Mouse (Mus musculus): ENCODE results near the gene Apex2.
"Not testable (repeated sequence)": the region's sequence is repeated elsewhere in the genome, so short reads cannot be mapped to it uniquely, and the experiment has no call there.

The Apex2 gene

GRCm38 (mm10) chrX:150508696-150509095 is 81.0 kb downstream of the Apex2 start:
- CTCF ChIA-PET: no interaction called here

GRCm38 (mm10) chrX:150487811-150488210 is 101.9 kb downstream of the Apex2 start:
- CTCF ChIA-PET: not testable (repeated sequence)

GRCm38 (mm10) chrX:150486314-150487030 is 103.2 kb downstream of the Apex2 start:
- CTCF ChIA-PET: not testable (repeated sequence)

- CTCF ChIA-PET: no interaction called here
Measured at GRCm38 (mm10) chrX:150477854-150478780, 111.6 kb downstream of the Apex2 start.

GRCm38 (mm10) chrX:150471416-150471815 is 118.3 kb downstream of the Apex2 start:
- CTCF ChIA-PET: no interaction called here
